In the genomic region with DNA sequence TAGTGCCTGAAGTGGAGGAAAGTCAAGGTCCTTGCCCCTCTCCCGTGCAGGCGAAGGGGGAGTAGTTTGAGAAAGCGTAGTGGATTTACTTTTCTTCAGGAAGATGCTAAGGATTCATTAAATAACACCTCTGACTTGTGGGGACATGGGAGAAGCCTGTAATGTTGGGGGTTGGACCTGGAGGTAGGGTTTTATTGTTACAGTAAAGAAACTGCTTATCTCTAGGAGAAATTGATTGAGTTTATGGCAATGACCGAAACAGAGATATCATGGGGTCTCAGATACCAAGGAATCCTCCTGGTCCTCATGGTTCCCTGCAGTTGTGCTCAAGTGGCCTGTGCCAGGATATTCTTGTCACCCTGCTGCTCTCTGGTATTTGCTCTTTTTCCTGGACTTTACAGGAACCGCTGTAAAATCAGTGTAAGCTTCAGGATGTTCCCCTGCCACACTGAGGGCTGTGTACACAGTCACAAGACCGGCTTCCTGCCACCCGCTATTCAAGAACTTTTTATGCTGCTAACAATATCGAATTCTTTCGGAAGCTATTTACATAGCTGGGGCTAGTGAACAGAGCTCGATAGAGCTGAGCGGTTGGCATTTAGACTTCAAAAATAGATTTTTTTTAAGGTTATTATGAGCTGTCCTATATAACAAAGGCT, we compare ENCODE assay signal across 9 mouse cellular contexts.
DNase-seq lines count a peak whose midpoint lies in the region; ATAC-seq and TF ChIP-seq lines count a peak whose summit lies in the region.
"Had no signal": no experiment of that assay in that cellular context is flagged by ENCODE, and none has a peak within 500 bp of the region (broad histone marks: within the 10 kb centered on the region; RNA-seq: fewer than 3 reads in every experiment).

No protein-coding gene starts in this region.

- H3K4me3 ChIP-seq in gastrocnemius, adult 2 months: peak overlapping the region; percentile 26; the same call in 1 of the 2 replicates
- H3K4me3 ChIP-seq in neural tube, embryonic 11.5 days (ENCODE audit: low read depth, low read length): no peak overlapping the region

- no peak for TF ChIP-seq CTCF in gastrocnemius, adult 2 months (IDR thresholded peaks at IDR 0.05)

- intact Hi-C loops in gastrocnemius, adult 2 months (cut with DNase I): no loop called here
- intact Hi-C loops in gastrocnemius, postnatal 36 days (cut with DNase I): no loop called here
- intact Hi-C loops in left cerebral cortex, postnatal 4 days (cut with DNase I): no loop called here

- peak overlapping the region; percentile 48 for H3K27ac ChIP-seq in gastrocnemius, adult 2 months
- H3K27ac ChIP-seq in neural tube, embryonic 11.5 days (ENCODE audit: low read depth, low read length): no peak overlapping the region

- H3K4me1 ChIP-seq in neural tube, embryonic 11.5 days (ENCODE audit: control insufficient read depth, insufficient read depth, low read length): no peaks in the 10 kb centered on the region; the same call in 1 of the 2 replicates

- no peaks in the 10 kb centered on the region for H3K9me3 ChIP-seq in neural tube, embryonic 11.5 days (ENCODE audit: control insufficient read depth, low read length)

- H3K36me3 ChIP-seq in neural tube, embryonic 11.5 days (ENCODE audit: control insufficient read depth, insufficient read depth, low read length): no peaks in the 10 kb centered on the region

- H3K9ac ChIP-seq in neural tube, embryonic 11.5 days (ENCODE audit: low read length): no peak overlapping the region

- H3K4me2 ChIP-seq in neural tube, embryonic 11.5 days (ENCODE audit: low read depth): no peak overlapping the region

- no peak for DNase-seq in gastrocnemius, adult 2 months
- DNase-seq in gastrocnemius, postnatal 36 days: no peak
- DNase-seq in neural tube, embryonic 11.5 days (ENCODE audit: low spot score): peak; percentile 22
- DNase-seq in neural tube, embryonic 10.5 days (ENCODE audit: extremely low spot score, low spot score): no peak
- peak; percentile 53 to 72 for DNase-seq in kidney, postnatal 25 days
- DNase-seq in left cerebral cortex, postnatal 4 days: no peak
- no peak for DNase-seq in frontal cortex, postnatal 14 days (ENCODE audit: low spot score in 2 of 2)
- DNase-seq: adrenal gland, postnatal 10 days had no signal

- 74% methylated on average over 11 of the region's 11 CpGs for WGBS in neural tube, embryonic 11.5 days

- ATAC-seq in neural tube, embryonic 11.5 days (ENCODE audit: insufficient read depth, low FRiP score, low TSS enrichment): no peak
- no peak for ATAC-seq in activated CD4-positive, CD25-positive, alpha-beta regulatory T cell, adult 4 months

- no peaks in the 10 kb centered on the region for H3K27me3 ChIP-seq in neural tube, embryonic 11.5 days (ENCODE audit: control insufficient read depth, insufficient read depth, low read length)

Comparison
In these comparisons a context has a peak if more than half of its experiments do, and no peak if none do; other contexts are left out.
1. DNase-seq: peak in neural tube, embryonic 11.5 days (single experiment) and kidney, postnatal 25 days (2 of 2); none in gastrocnemius, adult 2 months (single experiment), gastrocnemius, postnatal 36 days (0 of 2), neural tube, embryonic 10.5 days (single experiment), left cerebral cortex, postnatal 4 days (single experiment) and frontal cortex, postnatal 14 days (0 of 2).